Mouse (Mus musculus) hematopoietic stem cell, adult 5-6 weeks (primary cell): ENCODE measurements around the gene Gm17651. TPM values are rescaled to one million over a fixed set of nuclear protein-coding genes. Genes with fewer than 3 reads are reported as not detected.

Experiments
- ATAC-seq, 2 experiments: fragments of 125-278 bp in 1 of 2; replicated peaks in 1 of 2; 2 replicates each; pipeline ENCODE4 v1.8.0; 2016 to 2017; ENCODE audit warnings: inconsistent platforms in 2 of 2, mild to moderate bottlenecking in 2 of 2, moderate number of reproducible peaks in 2 of 2, low read depth in 1 of 2, moderate TSS enrichment in 1 of 2; ENCODE audit not compliant: low FRiP score in 2 of 2, poor library complexity in 2 of 2, severe bottlenecking in 2 of 2, insufficient read depth in 1 of 2, low TSS enrichment in 1 of 2
- total RNA-seq: library from RNA; stranded (forward); fragments of 172-1452, 232-1000 nt; gene quantifications from 2 replicates; pipeline ENCODE4 v1.2.3, GENCODE M21; 2017

The Gm17651 gene
- total RNA-seq, 1 experiment from 2014 or later, result not detected

- no peak for ATAC-seq
Observed at GRCm38 (mm10) chr3:97682576-97682975, 8.1 kb upstream of the Gm17651 start.

GRCm38 (mm10) chr3:97682159-97682502 is 7.6 kb upstream of the Gm17651 start:
- no peak for ATAC-seq

DNA sequence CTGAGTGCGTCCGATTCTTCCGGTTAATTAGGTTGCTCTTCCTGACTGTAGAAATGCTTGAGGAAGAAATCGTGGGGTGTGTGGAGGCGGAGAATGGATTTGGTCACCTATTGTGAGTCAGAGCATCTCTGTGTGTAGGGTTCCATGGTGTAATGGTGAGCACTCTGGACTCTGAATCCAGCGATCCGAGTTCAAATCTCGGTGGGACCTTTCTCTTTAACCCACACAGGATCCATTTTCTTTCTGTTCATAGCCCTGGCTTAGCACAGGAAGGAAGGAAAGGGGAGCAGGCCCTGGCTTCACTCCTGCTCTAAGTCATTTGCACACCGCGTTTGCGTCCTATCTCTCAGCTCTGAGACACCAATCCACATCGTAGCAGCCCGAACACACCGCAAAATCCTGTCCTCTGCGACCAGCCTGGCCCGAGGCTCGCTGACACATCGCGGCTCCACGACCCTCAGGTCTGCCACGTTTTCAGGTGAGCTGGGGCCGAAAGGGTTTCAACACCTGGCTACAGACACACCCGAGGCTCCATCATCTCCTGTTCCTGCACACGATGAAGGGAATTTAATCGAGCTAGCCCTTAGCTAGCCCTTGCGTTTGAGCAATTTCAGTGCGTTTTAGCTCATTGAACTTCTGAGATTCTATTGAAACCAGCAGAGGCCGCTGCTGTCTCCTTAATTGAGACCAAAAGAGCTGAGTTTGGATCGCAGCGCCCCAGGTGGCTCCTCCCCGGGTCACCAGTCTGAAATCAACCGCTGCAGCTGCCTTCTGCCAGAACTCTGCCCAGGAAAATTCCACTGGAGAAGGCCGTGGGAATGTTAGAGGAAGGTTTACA is 7.0 kb upstream of the Gm17651 start:
- peak; percentile 59 to 68 for ATAC-seq

DNA sequence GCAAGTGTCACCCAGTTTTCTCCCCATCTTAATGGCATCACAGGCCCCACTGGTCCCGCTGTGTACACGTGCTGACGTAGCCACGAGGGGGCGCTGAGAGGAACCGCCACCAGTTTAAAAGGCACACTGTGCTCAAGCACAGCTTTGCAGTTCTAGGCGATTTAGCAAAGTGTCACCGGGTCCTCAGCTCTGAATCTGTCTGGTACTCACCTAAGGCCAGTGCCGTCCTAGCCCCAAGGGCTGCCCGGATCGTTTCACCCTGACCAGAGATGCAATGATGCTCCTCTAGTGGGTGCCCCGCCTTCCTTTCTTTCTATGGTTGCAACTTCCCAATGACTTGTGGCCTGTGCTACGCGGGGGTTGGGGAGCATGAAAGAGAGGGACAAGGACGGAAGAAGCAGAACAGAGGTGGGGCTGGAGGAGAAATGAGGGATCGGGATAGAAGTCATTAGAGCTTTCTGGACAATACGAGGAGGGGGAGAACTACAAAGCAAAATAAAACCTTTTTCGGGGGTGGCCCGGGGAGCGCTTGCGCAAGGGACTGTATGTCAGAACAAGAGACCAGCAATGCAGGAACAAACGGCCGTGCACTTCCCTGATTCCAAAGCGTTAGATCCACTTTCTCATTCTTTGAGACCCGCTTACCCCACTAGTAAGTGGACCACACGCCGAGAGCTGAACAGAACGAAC is 6.3 kb upstream of the Gm17651 start:
- ATAC-seq, result peak; percentile 75 to 80

GRCm38 (mm10) chr3:97678416-97678815 is 3.9 kb upstream of the Gm17651 start:
- ATAC-seq, result no peak

GRCm38 (mm10) chr3:97676126-97676525 is 1.6 kb upstream of the Gm17651 start:
- no peak for ATAC-seq

DNA sequence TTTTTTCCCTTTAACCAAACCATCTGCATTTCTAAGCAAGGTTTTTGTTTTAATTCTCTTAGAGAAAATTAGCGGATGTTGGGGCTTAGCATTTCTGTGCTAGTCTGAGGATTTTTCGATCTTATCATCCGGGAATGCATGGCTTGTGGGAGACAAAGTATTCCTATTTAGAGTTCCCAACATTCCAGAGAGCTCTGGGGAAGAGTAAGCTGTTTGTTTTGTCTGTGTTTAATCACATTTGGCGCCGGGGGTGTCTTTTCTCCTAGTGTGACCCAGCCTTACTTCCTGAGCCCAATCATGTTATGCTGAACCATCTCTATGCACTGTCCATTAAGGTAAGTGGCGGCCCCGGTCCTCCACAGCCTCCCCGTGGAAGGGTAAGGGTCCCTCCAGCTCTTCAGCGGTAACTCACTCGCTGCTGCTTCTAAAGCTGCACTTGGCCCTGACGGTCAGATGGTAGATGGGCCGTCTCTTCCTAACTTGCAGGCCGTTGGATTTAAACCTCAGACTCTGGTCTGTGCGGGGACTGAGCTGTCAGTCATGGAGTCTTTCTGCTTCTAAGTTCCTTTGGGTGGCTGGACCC is 7.3 kb downstream of the Gm17651 start:
- no peak for ATAC-seq

GRCm38 (mm10) chr3:97666154-97666553 is 8.3 kb downstream of the Gm17651 start:
- ATAC-seq, result no peak

DNA sequence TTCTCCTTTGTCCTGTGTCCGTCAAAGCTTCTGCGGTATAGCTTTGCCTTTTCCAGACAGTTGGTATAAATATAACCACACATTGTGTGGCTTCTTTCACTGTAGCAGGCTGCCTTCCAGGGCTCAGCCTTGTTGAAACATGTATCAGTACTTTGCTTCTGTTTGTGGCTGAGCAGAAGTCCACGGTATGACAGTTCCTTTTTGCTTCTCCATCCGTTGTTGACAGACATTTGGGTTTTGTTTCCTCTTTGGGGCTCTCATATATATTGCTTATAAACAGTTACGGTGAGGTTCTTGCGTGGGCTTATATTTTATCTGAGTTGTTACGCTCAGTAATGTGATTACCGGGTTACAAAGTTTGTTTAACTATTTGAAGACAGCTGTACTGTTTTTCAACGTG is 9.0 kb downstream of the Gm17651 start:
- no peak for ATAC-seq

- no peak for ATAC-seq
Observed at GRCm38 (mm10) chr3:97661206-97661605, 13.3 kb downstream of the Gm17651 start.

- ATAC-seq, result no peak
Observed at GRCm38 (mm10) chr3:97659746-97660145, 14.7 kb downstream of the Gm17651 start.

- ATAC-seq, result peak; percentile 10 to 29; a peak in 2 of 4 replicates
Observed at GRCm38 (mm10) chr3:97658426-97659193, 15.9 kb downstream of the Gm17651 start.

GRCm38 (mm10) chr3:97657655-97658411 is 16.7 kb downstream of the Gm17651 start, which contains the start of gene Prkab2:
Gene Prkab2, plus strand, starts transcription at chr3:97658193.
- peak; percentile 89 to 97 for ATAC-seq

DNA sequence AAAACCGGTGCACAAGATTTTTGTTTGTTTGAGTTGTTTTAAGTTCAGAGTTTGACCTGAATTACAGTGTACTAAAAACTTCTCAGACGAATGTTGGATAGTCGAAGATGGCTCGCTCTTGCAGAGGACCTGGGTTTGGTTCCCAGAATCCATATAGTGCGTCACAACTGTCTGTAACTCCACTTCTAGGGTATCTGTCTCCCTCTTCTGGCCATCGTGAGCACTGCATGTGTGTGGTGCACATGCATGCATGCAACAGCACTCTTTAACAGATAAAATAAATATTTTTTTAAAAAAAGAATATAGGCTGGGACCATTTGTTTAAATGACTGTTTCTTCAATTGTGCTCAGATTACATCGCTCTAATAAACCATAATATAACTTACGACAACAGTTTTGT is 19.6 kb downstream of the Gm17651 start:
- ATAC-seq, result no peak

- ATAC-seq, result no peak
Observed at GRCm38 (mm10) chr3:97653781-97654180, 20.7 kb downstream of the Gm17651 start.

DNA sequence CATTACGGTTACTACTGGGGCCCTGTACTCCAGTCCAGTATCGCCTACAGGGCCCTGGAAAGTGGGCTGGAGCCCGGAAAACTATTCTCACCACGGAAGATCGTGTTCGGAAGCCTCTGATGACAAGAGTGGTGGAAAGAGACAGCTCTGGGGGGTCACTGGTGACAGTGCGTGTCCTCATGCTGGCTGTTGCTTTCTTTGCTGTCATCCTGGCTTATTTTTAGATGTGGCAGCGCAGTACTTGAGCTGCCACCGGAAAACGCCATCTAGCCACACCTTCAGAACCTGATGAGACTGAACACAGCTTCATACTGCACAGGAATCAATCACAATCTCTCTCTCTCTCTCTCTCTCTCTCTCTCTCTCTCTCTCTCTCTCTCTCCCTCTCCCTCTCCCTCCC is 22.9 kb downstream of the Gm17651 start:
- ATAC-seq, result no peak

DNA sequence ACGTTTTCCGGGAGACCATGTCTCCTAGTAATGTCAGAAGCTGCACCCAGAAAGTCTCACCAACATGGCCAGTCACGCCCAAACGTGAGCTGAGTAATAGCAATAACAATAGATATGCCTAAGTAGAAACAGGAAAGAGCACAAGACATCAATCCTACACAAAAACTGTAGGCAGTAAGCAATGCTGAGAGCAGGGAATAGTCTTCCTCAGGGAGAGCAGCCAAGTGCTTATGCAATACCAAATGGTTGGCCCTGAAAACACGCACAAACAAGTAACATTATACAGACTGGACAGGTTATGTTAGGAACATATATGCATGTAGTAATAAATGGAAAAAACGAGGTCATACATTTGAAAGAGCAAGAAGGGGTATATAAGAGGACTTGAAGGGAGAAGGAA is 25.0 kb downstream of the Gm17651 start:
- ATAC-seq, result no peak
